19 mouse cellular contexts compared by ENCODE assay signal in genomic region chr15:8433239-8433947, GRCm38 (mm10). TPM values are rescaled to one million over a fixed set of nuclear protein-coding genes. Genes with fewer than 3 reads are reported as not detected.
DNase-seq lines count a peak whose midpoint lies in the region; ATAC-seq and TF ChIP-seq lines count a peak whose summit lies in the region.
"Had no signal": no experiment of that assay in that cellular context is flagged by ENCODE, and none has a peak within 500 bp of the region (broad histone marks: within the 10 kb centered on the region; RNA-seq: fewer than 3 reads in every experiment).

No protein-coding gene starts in this region.

- no peak overlapping the region for H3K4me3 ChIP-seq in liver, embryonic 11.5 days (ENCODE audit: low read depth, low read length)
- no peak overlapping the region for H3K4me3 ChIP-seq in G1E (ENCODE audit: low read depth, low read length)
- H3K4me3 ChIP-seq in midbrain, embryonic 16.5 days (ENCODE audit: low read depth, low read length) = no peak overlapping the region
- H3K4me3 ChIP-seq: erythroblast, embryonic 14.5 days; forebrain, embryonic 15.5 days; heart, embryonic 15.5 days; limb, embryonic 10.5 days; liver, embryonic 15.5 days; midbrain, embryonic 12.5 days had no signal

- no peak overlapping the region for H3K27ac ChIP-seq in liver, embryonic 11.5 days (ENCODE audit: low read depth, low read length)
- no peak overlapping the region for H3K27ac ChIP-seq in midbrain, embryonic 16.5 days (ENCODE audit: low read length)
- H3K27ac ChIP-seq: forebrain, embryonic 15.5 days; heart, embryonic 15.5 days; limb, embryonic 10.5 days; liver, embryonic 15.5 days; midbrain, embryonic 12.5 days had no signal

- H3K36me3 ChIP-seq in liver, embryonic 11.5 days (ENCODE audit: control insufficient read depth, insufficient read depth, low read length) = no peaks in the 10 kb centered on the region
- peaks cover 19% of the 10 kb centered on the region for H3K36me3 ChIP-seq in G1E (replicated peaks)
- no peaks in the 10 kb centered on the region for H3K36me3 ChIP-seq in midbrain, embryonic 16.5 days (ENCODE audit: control insufficient read depth, insufficient read depth, low read length)
- H3K36me3 ChIP-seq: forebrain, embryonic 15.5 days; heart, embryonic 15.5 days; limb, embryonic 10.5 days; liver, embryonic 15.5 days; midbrain, embryonic 12.5 days had no signal

- 73% methylated on average over 2 of the region's 2 CpGs for WGBS in liver, embryonic 11.5 days
- WGBS in midbrain, embryonic 16.5 days = 93% methylated on average over 2 of the region's 2 CpGs

- H3K4me1 ChIP-seq in liver, embryonic 11.5 days (replicated peaks; ENCODE audit: control insufficient read depth, insufficient read depth, low read length) = no peaks in the 10 kb centered on the region
- H3K4me1 ChIP-seq in G1E (ENCODE audit: insufficient read depth, low read depth, low read length) = peaks cover 30% of the 10 kb centered on the region
- no peaks in the 10 kb centered on the region for H3K4me1 ChIP-seq in midbrain, embryonic 16.5 days (ENCODE audit: control insufficient read depth, insufficient read depth, low read length)
- H3K4me1 ChIP-seq: forebrain, embryonic 15.5 days; heart, embryonic 15.5 days; limb, embryonic 10.5 days; midbrain, embryonic 12.5 days had no signal

- no peaks in the 10 kb centered on the region for H3K9me3 ChIP-seq in liver, embryonic 11.5 days (ENCODE audit: control insufficient read depth, low read length)
- no peaks in the 10 kb centered on the region for H3K9me3 ChIP-seq in G1E (replicated peaks)
- H3K9me3 ChIP-seq in midbrain, embryonic 16.5 days (replicated peaks; ENCODE audit: control insufficient read depth, low read length, poor library complexity, severe bottlenecking) = no peaks in the 10 kb centered on the region
- H3K9me3 ChIP-seq: forebrain, embryonic 15.5 days; heart, embryonic 15.5 days; limb, embryonic 10.5 days; liver, embryonic 15.5 days; midbrain, embryonic 12.5 days had no signal

- no peak overlapping the region for H3K4me2 ChIP-seq in liver, embryonic 11.5 days
- no peak overlapping the region for H3K4me2 ChIP-seq in midbrain, embryonic 16.5 days (ENCODE audit: low read length)
- H3K4me2 ChIP-seq: forebrain, embryonic 15.5 days; heart, embryonic 15.5 days; liver, embryonic 15.5 days; midbrain, embryonic 12.5 days had no signal

- no peaks in the 10 kb centered on the region for H3K27me3 ChIP-seq in liver, embryonic 11.5 days (replicated peaks; ENCODE audit: control insufficient read depth, insufficient read depth, low read length)
- H3K27me3 ChIP-seq in G1E (ENCODE audit: insufficient read depth, low read length) = no peaks in the 10 kb centered on the region
- H3K27me3 ChIP-seq in midbrain, embryonic 16.5 days (ENCODE audit: control insufficient read depth, insufficient read depth, low read depth, low read length) = no peaks in the 10 kb centered on the region
- H3K27me3 ChIP-seq: forebrain, embryonic 15.5 days; heart, embryonic 15.5 days; liver, embryonic 15.5 days; midbrain, embryonic 12.5 days had no signal

- H3K9ac ChIP-seq in liver, embryonic 11.5 days (ENCODE audit: low read depth, low read length) = no peak overlapping the region
- no peak overlapping the region for H3K9ac ChIP-seq in midbrain, embryonic 16.5 days (ENCODE audit: low read depth, low read length)
- H3K9ac ChIP-seq: forebrain, embryonic 15.5 days; heart, embryonic 15.5 days; liver, embryonic 15.5 days; midbrain, embryonic 12.5 days had no signal

- TF ChIP-seq CTCF in G1E (IDR thresholded peaks at IDR 0.05; ENCODE audit: low read depth, low read length) = no peak

- DNase-seq in liver = peak; percentile 3
- DNase-seq in liver, embryonic 11.5 days (ENCODE audit: low spot score) = no peak
- no peak for DNase-seq in G1E (ENCODE audit: low spot score)
- DNase-seq in naive thymus-derived CD4-positive, alpha-beta T cell, adult 2 months (ENCODE audit: low read depth) = peak; percentile 25
- no peak for DNase-seq in kidney, postnatal 36 days
- no peak for DNase-seq in urinary bladder, postnatal 36 days (ENCODE audit: low spot score in 2 of 2)
- DNase-seq: cerebellum, postnatal 36 days; heart, adult 18-20 months; lung, postnatal 36 days; spleen, adult 18-20 months; thymus, postnatal 25 days had no signal

- ATAC-seq in liver, embryonic 11.5 days (replicated peaks; ENCODE audit: low FRiP score) = no peak
- ATAC-seq in G1E (ENCODE audit: extremely low read depth, insufficient number of reproducible peaks, low FRiP score, poor library complexity, severe bottlenecking) = peak; percentile 28; the same call in 1 of the 2 replicates
- peak; percentile 81 for ATAC-seq in granulocyte monocyte progenitor cell, adult 5-6 weeks (replicated peaks; ENCODE audit: poor library complexity, severe bottlenecking)
- ATAC-seq in midbrain, embryonic 16.5 days = no peak
- ATAC-seq: forebrain, embryonic 15.5 days had no signal

RNA-seq across cellular contexts. Expression of gene Nipbl, which starts 10.9 kb away (rescaled TPM):
- polyA plus RNA-seq in liver, embryonic 11.5 days (2014; fragmentation: Nextera tagmentation; extraction: Ambion mirVana) = 15.3 and 16.8 TPM in 2 replicates
- total RNA-seq in G1E (2014; fragmentation: Nextera tagmentation) (140 and 147 TPM in 2 replicates), G1E (2017) (43.2 and 53.4 TPM in 2 replicates)
- 5.2 and 7.3 TPM in 2 replicates for polyA plus RNA-seq in G1E (2012)
- total RNA-seq in granulocyte monocyte progenitor cell, adult 5-6 weeks (2014; fragmentation: Nextera tagmentation) = 55.1 and 55.8 TPM in 2 replicates
- 46.2 and 52.3 TPM in 2 replicates for total RNA-seq in granulocyte monocyte progenitor cell, adult 5-6 weeks (2017)
- polyA plus RNA-seq in midbrain, embryonic 16.5 days (2015; fragmentation: Nextera tagmentation; extraction: Ambion mirVana) = 13.3 and 15.1 TPM in 2 replicates

Comparison
In these comparisons a context has a peak if more than half of its experiments do, and no peak if none do; other contexts are left out.
1. DNase-seq: peak in liver (single experiment) and naive thymus-derived CD4-positive, alpha-beta T cell, adult 2 months (single experiment); none in liver, embryonic 11.5 days (single experiment), G1E (single experiment), kidney, postnatal 36 days (0 of 2) and urinary bladder, postnatal 36 days (0 of 2).
2. ATAC-seq: peak in G1E (single experiment) and granulocyte monocyte progenitor cell, adult 5-6 weeks (single experiment); none in liver, embryonic 11.5 days (single experiment) and midbrain, embryonic 16.5 days (single experiment).